Mouse (Mus musculus): ENCODE results near the gene Trp53bp2.

DNA sequence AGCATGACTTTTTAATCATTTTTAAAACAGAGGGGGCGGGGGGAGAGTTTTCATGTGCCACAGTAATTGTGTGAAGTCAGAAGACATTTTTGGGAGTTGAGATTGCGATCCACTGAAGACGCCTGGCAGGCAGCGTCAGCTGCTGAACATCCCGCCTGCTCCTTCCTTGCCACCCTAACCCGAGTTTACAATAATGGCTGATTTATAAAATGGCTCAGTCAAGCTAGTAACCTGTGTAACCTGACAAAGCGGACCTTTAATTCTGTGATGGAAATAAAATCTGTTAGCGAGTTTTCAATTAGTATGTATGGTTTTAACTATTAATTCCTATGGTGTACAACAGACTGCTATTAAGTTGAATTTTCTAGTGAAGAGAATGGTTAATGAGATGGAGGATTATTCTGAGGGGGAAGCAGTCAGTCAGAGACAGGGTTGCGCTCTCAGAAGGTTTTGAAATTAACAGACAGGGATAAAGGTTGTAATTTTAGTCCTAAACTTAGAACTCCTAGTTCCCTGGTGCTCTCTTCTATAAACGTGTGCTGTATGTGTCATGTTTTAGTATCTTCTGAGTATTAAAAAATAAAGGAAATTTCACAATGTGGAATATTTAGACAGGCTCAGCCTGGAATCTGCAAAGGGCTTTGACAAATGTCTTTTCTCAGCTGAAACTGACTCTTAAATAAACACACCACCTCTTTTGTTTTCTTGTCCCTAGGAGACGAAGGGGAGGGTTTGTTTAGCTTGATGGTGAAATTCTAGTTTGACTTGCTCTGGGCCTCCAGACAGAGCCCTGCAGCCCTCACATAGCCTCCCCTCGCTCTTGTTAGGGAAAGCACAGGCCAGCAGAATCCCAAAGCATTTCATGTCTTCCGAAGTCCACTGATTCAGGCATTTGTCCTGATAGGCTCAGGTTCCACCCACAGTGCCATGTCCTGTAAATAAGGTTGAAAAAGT is 51.6 kb downstream of the Trp53bp2 start:
- TF ChIP-seq POLR2A (IDR thresholded peaks at IDR 0.05; ENCODE audit: borderline replicate concordance, control insufficient read depth, low read depth, low read length) (no peak), CTCF (IDR thresholded peaks at IDR 0.05; ENCODE audit: control insufficient read depth, insufficient read depth, low read length) (no peak)
